Comparison of ENCODE assay signal across 30 mouse cellular contexts in genomic region chr1:108255147-108255546, GRCm38 (mm10).
"Had no signal": no experiment of that assay in that cellular context is flagged by ENCODE, and none has a peak within 500 bp of the region (broad histone marks: within the 10 kb centered on the region; RNA-seq: fewer than 3 reads in every experiment).

No protein-coding gene starts in this region.

- H3K9ac ChIP-seq: limb, embryonic 12.5 days; limb, embryonic 13.5 days; limb, embryonic 15.5 days; liver, embryonic 12.5 days; liver, embryonic 13.5 days; liver, embryonic 14.5 days; liver, embryonic 15.5 days; liver, postnatal 0 days; lung, embryonic 14.5 days; lung, embryonic 15.5 days; midbrain, embryonic 12.5 days; midbrain, embryonic 13.5 days; midbrain, embryonic 15.5 days; neural tube, embryonic 12.5 days had no signal

- DNase-seq: left cerebral cortex, postnatal 4 days; liver; liver, embryonic 13.5 days; liver, postnatal 0 days; lung, adult 18-20 months; lung, adult 2 months; lung, embryonic 14.5 days; lung, postnatal 10 days; lung, postnatal 14 days; lung, postnatal 36 days; lung, postnatal 4 days; midbrain, embryonic 14.5 days had no signal

- H3K36me3 ChIP-seq: limb, embryonic 10.5 days; limb, embryonic 12.5 days; limb, embryonic 13.5 days; limb, embryonic 15.5 days; liver, embryonic 12.5 days; liver, embryonic 13.5 days; liver, embryonic 15.5 days; lung, embryonic 15.5 days; midbrain, embryonic 12.5 days; midbrain, embryonic 13.5 days; midbrain, embryonic 15.5 days; neural tube, embryonic 12.5 days had no signal

- H3K4me1 ChIP-seq: limb, embryonic 10.5 days; limb, embryonic 12.5 days; limb, embryonic 13.5 days; limb, embryonic 15.5 days; liver, embryonic 12.5 days; liver, embryonic 13.5 days; liver, embryonic 15.5 days; lung, embryonic 15.5 days; midbrain, embryonic 12.5 days; midbrain, embryonic 13.5 days; midbrain, embryonic 15.5 days; neural tube, embryonic 12.5 days had no signal

- H3K4me2 ChIP-seq: limb, embryonic 12.5 days; limb, embryonic 13.5 days; limb, embryonic 15.5 days; liver, embryonic 11.5 days; liver, embryonic 12.5 days; liver, embryonic 13.5 days; liver, embryonic 15.5 days; lung, embryonic 14.5 days; lung, embryonic 15.5 days; midbrain, embryonic 12.5 days; midbrain, embryonic 13.5 days; midbrain, embryonic 15.5 days; neural tube, embryonic 12.5 days had no signal

- H3K27me3 ChIP-seq: limb, embryonic 12.5 days; limb, embryonic 13.5 days; limb, embryonic 15.5 days; liver, embryonic 12.5 days; liver, embryonic 13.5 days; liver, embryonic 15.5 days; lung, embryonic 15.5 days; megakaryocyte, embryonic 14.5 days; midbrain, embryonic 12.5 days; midbrain, embryonic 13.5 days; midbrain, embryonic 15.5 days; neural tube, embryonic 12.5 days had no signal

- H3K4me3 ChIP-seq: limb, embryonic 10.5 days; limb, embryonic 12.5 days; limb, embryonic 13.5 days; limb, embryonic 15.5 days; liver, embryonic 12.5 days; liver, embryonic 13.5 days; liver, embryonic 15.5 days; lung, embryonic 15.5 days; megakaryocyte, embryonic 14.5 days; midbrain, embryonic 12.5 days; midbrain, embryonic 13.5 days; midbrain, embryonic 15.5 days; myocyte; neural tube, embryonic 12.5 days had no signal

- ATAC-seq: liver, embryonic 12.5 days; liver, postnatal 0 days; lung, postnatal 0 days; midbrain, embryonic 13.5 days; midbrain, embryonic 15.5 days; midbrain, embryonic 16.5 days had no signal

- H3K9me3 ChIP-seq: limb, embryonic 10.5 days; limb, embryonic 12.5 days; limb, embryonic 13.5 days; limb, embryonic 15.5 days; liver, embryonic 12.5 days; liver, embryonic 13.5 days; liver, embryonic 15.5 days; lung, embryonic 15.5 days; megakaryocyte, embryonic 14.5 days; midbrain, embryonic 12.5 days; midbrain, embryonic 13.5 days; midbrain, embryonic 15.5 days; neural tube, embryonic 12.5 days had no signal

- H3K27ac ChIP-seq: limb, embryonic 10.5 days; limb, embryonic 12.5 days; limb, embryonic 13.5 days; limb, embryonic 15.5 days; liver, embryonic 12.5 days; liver, embryonic 13.5 days; liver, embryonic 14.5 days; liver, embryonic 15.5 days; lung, embryonic 15.5 days; macrophage; midbrain, embryonic 12.5 days; midbrain, embryonic 13.5 days; midbrain, embryonic 15.5 days; neural tube, embryonic 12.5 days had no signal
